Mouse (Mus musculus) forebrain, embryonic 11.5 days (tissue): ENCODE results near the gene Pigf. TPM values are rescaled to one million over a fixed set of nuclear protein-coding genes. Genes with fewer than 3 reads are reported as not detected.

Experiments used
- ATAC-seq: fragments of 200-750 bp; cut with Nextera tagmentation; replicated peaks from 2 replicates; pipeline ENCODE4 v1.8.0; 2017; ENCODE audit warnings: moderate TSS enrichment; ENCODE audit not compliant: low FRiP score
- DNase-seq: peaks from one replicate; pipeline ENCODE4 v3.0.0-alpha.2; 2017; ENCODE audit warnings: low spot score
- H3K27ac ChIP-seq: fragments of 300-500 bp; sonication (generic); 2 replicates; pipeline ENCODE4 v1.5.1; 2014; ENCODE audit warnings: low read depth, low read length
- H3K27me3 ChIP-seq: fragments of 300-500 bp; sonication (generic); 2 replicates; pipeline ENCODE4 v1.6.1; 2014; ENCODE audit warnings: mild to moderate bottlenecking, low read length, mixed read lengths; ENCODE audit not compliant: control insufficient read depth, insufficient read depth
- H3K36me3 ChIP-seq: fragments of 300-500 bp; sonication (generic); 2 replicates; pipeline ENCODE4 v1.6.1; 2014; ENCODE audit warnings: mild to moderate bottlenecking, low read length, moderate library complexity, mixed read lengths; ENCODE audit not compliant: control insufficient read depth, insufficient read depth
- H3K4me1 ChIP-seq: fragments of 300-500 bp; sonication (generic); replicated peaks from 2 replicates; pipeline ENCODE4 v1.6.1; 2014; ENCODE audit warnings: low read length, mixed read lengths; ENCODE audit not compliant: control insufficient read depth, insufficient read depth
- H3K4me2 ChIP-seq: fragments of 300-500 bp; sonication (generic); 2 replicates; pipeline ENCODE4 v1.6.1; 2014; ENCODE audit warnings: low read depth, mild to moderate bottlenecking, low read length, moderate library complexity, mixed read lengths; ENCODE audit not compliant: severe bottlenecking
- H3K4me3 ChIP-seq: fragments of 300-500 bp; sonication (generic); 2 replicates; pipeline ENCODE4 v1.5.1; 2014; ENCODE audit warnings: low read depth, low read length
- H3K9ac ChIP-seq: fragments of 300-500 bp; sonication (generic); 2 replicates; pipeline ENCODE4 v1.6.1; 2014; ENCODE audit warnings: low read length
- H3K9me3 ChIP-seq: fragments of 300-500 bp; sonication (generic); 2 replicates; pipeline ENCODE4 v1.6.1; 2016; ENCODE audit warnings: low read length, mixed read lengths; ENCODE audit not compliant: control insufficient read depth
- WGBS: fragments of 180-500 bp; shearing (Covaris S2); extraction: QIAGEN DNeasy Blood & Tissue Kit; methylation state at CpG from one replicate; pipeline ENCODE4 v1.1.7; 2014; 5-methylcytosine and 5-hydroxymethylcytosine counted together
- polyA plus RNA-seq: library from polyadenylated mRNA; unstranded; fragments of >200 nt; fragmentation: Nextera tagmentation; extraction: Ambion mirVana; gene quantifications from 2 replicates; pipeline ENCODE4 v1.2.1, GENCODE M21; 2014

Pigf gene
- polyA plus RNA-seq, 1 experiment from 2014 or later, result 43.8 TPM

- WGBS, result 76% methylated on average over 8 of the region's 8 CpGs
- Histone ChIP-seq H3K27me3 (no peaks in the 10 kb centered on the region), H3K4me1 (no peaks in the 10 kb centered on the region)
Measured at GRCm38 (mm10) chr17:87057486-87058266, 32.5 kb upstream of the Pigf start.

GRCm38 (mm10) chr17:87056761-87057160 is 31.6 kb upstream of the Pigf start:
- Histone ChIP-seq H3K4me3 (no peak overlapping the region), H3K36me3 (no peaks in the 10 kb centered on the region), H3K9me3 (no peaks in the 10 kb centered on the region), H3K4me2 (no peak overlapping the region), H3K9ac (no peak overlapping the region), H3K27me3 (no peaks in the 10 kb centered on the region), H3K4me1 (no peaks in the 10 kb centered on the region), H3K27ac (no peak overlapping the region)
- no peak for ATAC-seq
- WGBS, result 91% methylated on average over 7 of the region's 7 CpGs
- DNase-seq, result no peak

More at GRCm38 (mm10) chr17:87057486-87058266, 32.5 kb upstream of the Pigf start:
- ATAC-seq (no peak), DNase-seq (no peak)
- Histone ChIP-seq H3K4me2 (no peak overlapping the region), H3K27ac (no peak overlapping the region), H3K36me3 (no peaks in the 10 kb centered on the region), H3K9me3 (no peaks in the 10 kb centered on the region), H3K4me3 (no peak overlapping the region), H3K9ac (no peak overlapping the region)

- Histone ChIP-seq H3K9ac (no peak overlapping the region), H3K4me2 (no peak overlapping the region), H3K36me3 (no peaks in the 10 kb centered on the region), H3K27ac (no peak overlapping the region), H3K9me3 (no peaks in the 10 kb centered on the region), H3K4me3 (no peak overlapping the region), H3K27me3 (no peaks in the 10 kb centered on the region), H3K4me1 (no peaks in the 10 kb centered on the region)
- ATAC-seq (no peak), DNase-seq (no peak)
- 58% methylated on average over 1 of the region's 1 CpGs for WGBS
Measured at GRCm38 (mm10) chr17:87055663-87056062, 30.5 kb upstream of the Pigf start.

GRCm38 (mm10) chr17:87055051-87055459 is 29.8 kb upstream of the Pigf start:
- Histone ChIP-seq H3K4me2 (no peak overlapping the region), H3K36me3 (no peaks in the 10 kb centered on the region), H3K9ac (no peak overlapping the region), H3K27ac (no peak overlapping the region), H3K4me1 (no peaks in the 10 kb centered on the region), H3K9me3 (no peaks in the 10 kb centered on the region), H3K27me3 (no peaks in the 10 kb centered on the region), H3K4me3 (no peak overlapping the region)
- whole genome bisulfite sequencing, result 34% methylated on average over 5 of the region's 5 CpGs
- DNase-seq (no peak), ATAC-seq (no peak)

- ATAC-seq (no peak), DNase-seq (no peak)
- Histone ChIP-seq H3K4me2 (no peak overlapping the region), H3K36me3 (no peaks in the 10 kb centered on the region), H3K4me1 (no peaks in the 10 kb centered on the region), H3K9ac (no peak overlapping the region), H3K27ac (no peak overlapping the region), H3K9me3 (no peaks in the 10 kb centered on the region), H3K4me3 (no peak overlapping the region), H3K27me3 (no peaks in the 10 kb centered on the region)
- 77% methylated on average over 5 of the region's 5 CpGs for WGBS
Measured at GRCm38 (mm10) chr17:87053921-87054320, 28.7 kb upstream of the Pigf start.

GRCm38 (mm10) chr17:87052432-87052831 is 27.2 kb upstream of the Pigf start:
- Histone ChIP-seq H3K4me2 (no peak overlapping the region), H3K36me3 (no peaks in the 10 kb centered on the region), H3K4me3 (no peak overlapping the region), H3K27me3 (no peaks in the 10 kb centered on the region), H3K27ac (no peak overlapping the region), H3K4me1 (no peaks in the 10 kb centered on the region), H3K9me3 (no peaks in the 10 kb centered on the region), H3K9ac (no peak overlapping the region)
- 90% methylated on average over 1 of the region's 1 CpGs for WGBS
- ATAC-seq (no peak), DNase-seq (no peak)

GRCm38 (mm10) chr17:87051652-87052051 is 26.4 kb upstream of the Pigf start:
- H3K27ac ChIP-seq, result no peak overlapping the region
- WGBS, result 81% methylated on average over 1 of the region's 1 CpGs
- no peak overlapping the region for H3K4me3 ChIP-seq
- no peak overlapping the region for H3K4me2 ChIP-seq
- H3K9ac ChIP-seq, result no peak overlapping the region
- H3K27me3 ChIP-seq, result no peaks in the 10 kb centered on the region
- H3K4me1 ChIP-seq, result no peaks in the 10 kb centered on the region
- H3K9me3 ChIP-seq, result no peaks in the 10 kb centered on the region
- no peak for ATAC-seq
- H3K36me3 ChIP-seq, result no peaks in the 10 kb centered on the region
- no peak for DNase-seq

GRCm38 (mm10) chr17:87050469-87051175 is 25.4 kb upstream of the Pigf start:
- H3K27me3 ChIP-seq, result no peaks in the 10 kb centered on the region
- no peaks in the 10 kb centered on the region for H3K4me1 ChIP-seq
- ATAC-seq (0 out of 2 replicates have a peak, but pooled peaks have one; percentile 27), DNase-seq (peak; percentile 50)
- H3K27ac ChIP-seq, result no peak overlapping the region
- H3K9me3 ChIP-seq, result no peaks in the 10 kb centered on the region
- 62% methylated on average over 9 of the region's 9 CpGs for WGBS
- H3K36me3 ChIP-seq, result no peaks in the 10 kb centered on the region
- H3K4me2 ChIP-seq, result no peak overlapping the region
- no peak overlapping the region for H3K4me3 ChIP-seq
- H3K9ac ChIP-seq, result no peak overlapping the region
